Mouse (Mus musculus): ENCODE results near the gene Tmprss3. TPM values are rescaled to one million over a fixed set of nuclear protein-coding genes. Genes with fewer than 3 reads are reported as not detected.

The Tmprss3 gene
- polyA plus RNA-seq, 1 experiment = 0.04 TPM

DNA sequence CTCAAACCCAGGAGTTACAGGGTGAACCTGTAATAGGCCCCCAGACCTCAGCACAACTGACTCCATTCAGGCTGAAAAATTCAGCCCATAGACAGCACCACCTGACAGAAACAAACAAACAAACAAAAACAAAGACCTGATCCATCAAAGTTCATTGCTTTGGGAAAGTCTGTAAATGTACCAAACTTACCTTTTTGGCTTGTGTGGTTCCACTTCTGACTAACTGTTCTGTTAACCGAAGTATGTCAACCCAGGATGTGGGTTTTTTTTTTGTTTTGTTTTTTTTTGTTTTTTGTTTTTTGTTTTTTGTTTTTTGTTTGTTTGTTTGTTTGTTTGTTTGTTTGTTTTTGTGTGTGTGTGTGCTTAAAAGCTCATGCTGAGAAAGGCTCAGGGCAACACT, 62.0 kb downstream of the Tmprss3 start:
- Histone ChIP-seq H3K27ac (ENCODE audit: control insufficient read depth, insufficient read depth, low read depth, low read length) (no peak overlapping the region), H3K4me3 (ENCODE audit: control insufficient read depth, low read depth, low read length) (no peak overlapping the region), H3K36me3 (ENCODE audit: control insufficient read depth, insufficient read depth, low read length) (no peaks in the 10 kb centered on the region), H3K4me1 (ENCODE audit: control insufficient read depth, insufficient read depth, low read length) (no peaks in the 10 kb centered on the region; the same call in 1 of the 2 replicates), H3K27me3 (ENCODE audit: control insufficient read depth, insufficient read depth, low read length) (no peaks in the 10 kb centered on the region)
- TF ChIP-seq CTCF (IDR thresholded peaks at IDR 0.05; ENCODE audit: control insufficient read depth, insufficient read depth, insufficient replicate concordance, low read depth, low read length) (no peak), POLR2A (IDR thresholded peaks at IDR 0.05; ENCODE audit: control insufficient read depth, low read depth, low read length) (no peak)

DNA sequence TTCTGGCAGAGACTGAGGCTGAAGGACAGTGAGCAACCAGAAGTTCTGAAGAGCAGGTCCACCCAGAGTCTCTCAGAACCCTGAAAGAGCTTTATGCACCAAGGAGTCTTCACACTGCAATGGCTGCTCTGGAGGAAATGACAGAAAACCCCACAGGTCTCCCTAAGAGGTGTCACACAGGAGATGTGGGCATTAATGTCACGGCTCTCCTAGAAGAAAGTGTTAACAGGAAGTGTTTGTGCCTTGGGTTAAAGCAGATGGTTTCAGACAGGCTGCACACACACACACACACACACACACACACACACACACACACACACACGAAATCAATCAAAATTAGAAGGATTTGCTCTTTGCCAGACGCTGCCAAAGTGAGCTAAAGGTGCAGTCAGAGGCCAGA, 62.5 kb downstream of the Tmprss3 start:
- no peak for TF ChIP-seq POLR2A (IDR thresholded peaks at IDR 0.05; ENCODE audit: control insufficient read depth, low read depth, low read length)
- no peak for TF ChIP-seq CTCF (IDR thresholded peaks at IDR 0.05; ENCODE audit: control insufficient read depth, insufficient read depth, insufficient replicate concordance, low read depth, low read length)

DNA sequence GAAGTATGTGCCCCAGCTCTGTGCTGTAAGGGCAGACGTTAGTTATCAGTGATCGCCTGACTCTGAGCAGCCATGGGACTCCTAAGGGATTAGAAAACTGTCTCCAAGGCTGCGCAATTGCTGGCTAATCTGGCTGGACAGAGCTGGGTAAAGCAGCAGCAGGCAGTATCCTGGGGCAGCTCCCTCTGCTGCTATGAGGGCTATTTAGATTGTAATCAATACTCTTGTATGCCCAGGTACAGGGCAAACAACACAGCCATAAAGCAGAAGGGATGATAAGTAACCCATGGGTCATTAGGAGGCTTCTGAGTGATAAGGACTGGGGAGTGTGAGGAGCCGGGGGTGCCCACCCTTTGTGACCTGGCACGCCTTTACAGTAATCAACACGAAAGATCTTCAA, 63.9 kb downstream of the Tmprss3 start:
- H3K27ac ChIP-seq (ENCODE audit: control insufficient read depth, insufficient read depth, low read depth, low read length) = no peak overlapping the region
- H3K36me3 ChIP-seq (ENCODE audit: control insufficient read depth, insufficient read depth, low read length) = no peaks in the 10 kb centered on the region
- H3K4me3 ChIP-seq (ENCODE audit: control insufficient read depth, low read depth, low read length) = no peak overlapping the region
- no peaks in the 10 kb centered on the region for H3K27me3 ChIP-seq (ENCODE audit: control insufficient read depth, insufficient read depth, low read length)
- TF ChIP-seq POLR2A (IDR thresholded peaks at IDR 0.05; ENCODE audit: control insufficient read depth, low read depth, low read length) (no peak), CTCF (IDR thresholded peaks at IDR 0.05; ENCODE audit: control insufficient read depth, insufficient read depth, insufficient replicate concordance, low read depth, low read length) (no peak)
- H3K4me1 ChIP-seq (ENCODE audit: control insufficient read depth, insufficient read depth, low read length) = no peaks in the 10 kb centered on the region; the same call in 1 of the 2 replicates

More for the DNA sequence above, 62.5 kb downstream of the Tmprss3 start:
- Histone ChIP-seq H3K4me1 (ENCODE audit: control insufficient read depth, insufficient read depth, low read length) (no peaks in the 10 kb centered on the region; the same call in 1 of the 2 replicates), H3K27ac (ENCODE audit: control insufficient read depth, insufficient read depth, low read depth, low read length) (no peak overlapping the region), H3K4me3 (ENCODE audit: control insufficient read depth, low read depth, low read length) (no peak overlapping the region), H3K27me3 (ENCODE audit: control insufficient read depth, insufficient read depth, low read length) (no peaks in the 10 kb centered on the region), H3K36me3 (ENCODE audit: control insufficient read depth, insufficient read depth, low read length) (no peaks in the 10 kb centered on the region)

- Histone ChIP-seq H3K4me3 (ENCODE audit: control insufficient read depth, low read depth, low read length) (no peak overlapping the region), H3K4me1 (ENCODE audit: control insufficient read depth, insufficient read depth, low read length) (no peaks in the 10 kb centered on the region; the same call in 1 of the 2 replicates), H3K27me3 (ENCODE audit: control insufficient read depth, insufficient read depth, low read length) (no peaks in the 10 kb centered on the region), H3K27ac (ENCODE audit: control insufficient read depth, insufficient read depth, low read depth, low read length) (no peak overlapping the region), H3K36me3 (ENCODE audit: control insufficient read depth, insufficient read depth, low read length) (no peaks in the 10 kb centered on the region)
- no peak for TF ChIP-seq CTCF (IDR thresholded peaks at IDR 0.05; ENCODE audit: control insufficient read depth, insufficient read depth, insufficient replicate concordance, low read depth, low read length)
- no peak for TF ChIP-seq POLR2A (IDR thresholded peaks at IDR 0.05; ENCODE audit: control insufficient read depth, low read depth, low read length)
Observed at GRCm38 (mm10) chr17:31133776-31134175, 65.0 kb downstream of the Tmprss3 start.

DNA sequence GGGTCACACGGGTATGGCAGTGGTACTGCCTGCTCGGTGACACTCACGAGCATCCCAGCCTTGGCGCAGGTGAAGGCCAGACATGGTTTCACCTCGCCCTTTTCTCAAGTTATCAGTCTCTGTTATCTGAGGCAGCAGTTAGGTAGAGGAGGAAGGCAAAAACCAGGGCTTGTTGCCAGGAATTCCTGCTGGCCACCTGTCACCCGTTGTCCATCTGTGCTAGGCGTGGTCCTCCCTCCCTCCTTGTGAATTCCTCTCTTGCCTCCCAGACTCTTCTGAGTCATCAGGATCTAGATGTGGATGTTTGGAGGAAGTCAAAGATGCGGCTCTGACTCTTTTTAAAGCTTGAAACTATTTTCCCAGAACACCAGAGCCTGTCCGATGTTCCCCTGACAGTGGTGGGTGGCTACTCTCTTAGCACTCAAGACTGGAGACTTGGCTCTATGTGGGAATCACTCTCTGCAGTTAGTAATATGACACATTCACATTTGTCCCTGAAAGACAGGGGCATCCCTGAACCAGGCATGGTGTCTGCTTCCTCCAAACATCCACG, 67.4 kb downstream of the Tmprss3 start:
- Histone ChIP-seq H3K27ac (ENCODE audit: control insufficient read depth, insufficient read depth, low read depth, low read length) (no peak overlapping the region), H3K36me3 (ENCODE audit: control insufficient read depth, insufficient read depth, low read length) (no peaks in the 10 kb centered on the region), H3K27me3 (ENCODE audit: control insufficient read depth, insufficient read depth, low read length) (no peaks in the 10 kb centered on the region), H3K4me3 (ENCODE audit: control insufficient read depth, low read depth, low read length) (no peak overlapping the region), H3K4me1 (ENCODE audit: control insufficient read depth, insufficient read depth, low read length) (no peaks in the 10 kb centered on the region; the same call in 1 of the 2 replicates)
- TF ChIP-seq CTCF (IDR thresholded peaks at IDR 0.05; ENCODE audit: control insufficient read depth, insufficient read depth, insufficient replicate concordance, low read depth, low read length) (no peak), POLR2A (IDR thresholded peaks at IDR 0.05; ENCODE audit: control insufficient read depth, low read depth, low read length) (no peak)

- Histone ChIP-seq H3K27ac (ENCODE audit: control insufficient read depth, insufficient read depth, low read depth, low read length) (no peak within 1 kb of the TSS), H3K4me1 (ENCODE audit: control insufficient read depth, insufficient read depth, low read length) (no peaks in the 10 kb centered on the region; the same call in 1 of the 2 replicates), H3K36me3 (ENCODE audit: control insufficient read depth, insufficient read depth, low read length) (no peaks in the 10 kb centered on the region), H3K27me3 (ENCODE audit: control insufficient read depth, insufficient read depth, low read length) (no peaks in the 10 kb centered on the region), H3K4me3 (ENCODE audit: control insufficient read depth, low read depth, low read length) (no peak within 1 kb of the TSS)
- TF ChIP-seq POLR2A (IDR thresholded peaks at IDR 0.05; ENCODE audit: control insufficient read depth, low read depth, low read length) (no peak), CTCF (IDR thresholded peaks at IDR 0.05; ENCODE audit: control insufficient read depth, insufficient read depth, insufficient replicate concordance, low read depth, low read length) (no peak)
Observed at GRCm38 (mm10) chr17:31129452-31129851, 69.3 kb downstream of the Tmprss3 start, which contains the start of gene Tff3. Tff3 (minus strand) TSS chr17:31129646.

Other genes with a start within 250 kb of the Tmprss3 start
- gene Umodl1, start 244.3 kb downstream of the Tmprss3 start, polyA plus RNA-seq (2012; rRNA removed) = 8.0 and 10.7 TPM in 2 replicates
- gene Abcg1, start 141.3 kb downstream of the Tmprss3 start, polyA plus RNA-seq (2012; rRNA removed) = 0.65 and 1.3 TPM in 2 replicates
- gene Tff3, start 69.3 kb downstream of the Tmprss3 start, polyA plus RNA-seq (2012; rRNA removed) = 0.28 and 0.96 TPM in 2 replicates
- gene Tff2, start 54.7 kb downstream of the Tmprss3 start, polyA plus RNA-seq (2012; rRNA removed) = 0.43 TPM in 1 of 2 replicates, not detected in the other
- gene Tff1, start 33.7 kb downstream of the Tmprss3 start, polyA plus RNA-seq (2012; rRNA removed) = 0.16 TPM in 1 of 2 replicates, not detected in the other
- gene Ubash3a, start 8.9 kb upstream of the Tmprss3 start, polyA plus RNA-seq (2012; rRNA removed) = 0.54 and 0.85 TPM in 2 replicates
- 550 and 601 TPM in 2 replicates for gene Rsph1, start 78.4 kb upstream of the Tmprss3 start, polyA plus RNA-seq (2012; rRNA removed)
- 7.2 and 7.7 TPM in 2 replicates for gene Slc37a1, start 87.8 kb upstream of the Tmprss3 start, polyA plus RNA-seq (2012; rRNA removed)
- gene Pde9a, start 187.2 kb upstream of the Tmprss3 start, polyA plus RNA-seq (2012; rRNA removed) = 3.8 and 6.4 TPM in 2 replicates

Data from testis, adult 2 months (tissue).